Mouse (Mus musculus) thymus, adult 2 months (tissue): ENCODE measurements at regions not wholly inside any gene's neighbourhood (a gene's known extent, or its start where the extent isn't known, plus 50 kb on each side); places are given as distances from the start of the nearest gene placed in this dataset.

Experiments used
- DNase-seq: peaks from one replicate; pipeline ENCODE4 v3.0.0; 2021
- H3K27ac ChIP-seq: fragments of 200-500 bp; 2 replicates; pipeline ENCODE4 v1.5.1; 2012; ENCODE audit warnings: low read length, control low read depth; ENCODE audit not compliant: control insufficient read depth, insufficient read depth
- H3K27me3 ChIP-seq: fragments of 200-500 bp; 2 replicates; pipeline ENCODE4 v1.6.1; 2012; ENCODE audit warnings: mild to moderate bottlenecking, low read length, moderate library complexity, mixed read lengths; ENCODE audit not compliant: control insufficient read depth, insufficient read depth
- H3K36me3 ChIP-seq: fragments of 200-500 bp; 2 replicates; pipeline ENCODE4 v1.6.1; 2012; ENCODE audit warnings: mild to moderate bottlenecking, low read length, moderate library complexity; ENCODE audit not compliant: control insufficient read depth, insufficient read depth
- H3K4me1 ChIP-seq: fragments of 200-500 bp; replicated peaks from 2 replicates; pipeline ENCODE4 v1.6.1; 2012; ENCODE audit warnings: low read length; ENCODE audit not compliant: control insufficient read depth, insufficient read depth
- H3K4me3 ChIP-seq: fragments of 200-500 bp; 2 replicates; pipeline ENCODE4 v1.5.1; 2012; ENCODE audit warnings: mild to moderate bottlenecking, low read length, control low read depth, moderate library complexity; ENCODE audit not compliant: control insufficient read depth, insufficient read depth
- CTCF ChIP-seq: fragments of 200-500 bp; IDR thresholded peaks from 2 replicates; pipeline ENCODE4 v1.5.1; 2012; ENCODE audit warnings: mild to moderate bottlenecking, control low read depth, low read length, moderate library complexity, borderline replicate concordance; ENCODE audit not compliant: control insufficient read depth, poor library complexity, insufficient read depth; ENCODE audit errors: extremely low read depth
- POLR2A ChIP-seq: fragments of 200-500 bp; IDR thresholded peaks from 2 replicates; pipeline ENCODE4 v1.6.1; 2012; ENCODE audit warnings: mild to moderate bottlenecking, low read length, control low read depth, moderate library complexity; ENCODE audit not compliant: control insufficient read depth, poor library complexity, insufficient read depth; ENCODE audit errors: extremely low read depth
- WGBS: fragments of 180-500 bp; shearing (Covaris S2); methylation state at CpG from one replicate; pipeline ENCODE4 v1.1.7; 2018; 5-methylcytosine and 5-hydroxymethylcytosine counted together

- no peaks in the 10 kb centered on the region for H3K4me1 ChIP-seq
- H3K27ac ChIP-seq: no peak overlapping the region
- no peak for DNase-seq
- no peaks in the 10 kb centered on the region for H3K36me3 ChIP-seq
- no peaks in the 10 kb centered on the region for H3K27me3 ChIP-seq
- WGBS: 96% methylated on average over 10 of the region's 10 CpGs
- no peak overlapping the region for H3K4me3 ChIP-seq
- TF ChIP-seq CTCF: no peak
- no peak for TF ChIP-seq POLR2A
Observed at GRCm38 (mm10) chr4:105929658-105930057, 140.0 kb downstream of the Gm12728 start.

DNA sequence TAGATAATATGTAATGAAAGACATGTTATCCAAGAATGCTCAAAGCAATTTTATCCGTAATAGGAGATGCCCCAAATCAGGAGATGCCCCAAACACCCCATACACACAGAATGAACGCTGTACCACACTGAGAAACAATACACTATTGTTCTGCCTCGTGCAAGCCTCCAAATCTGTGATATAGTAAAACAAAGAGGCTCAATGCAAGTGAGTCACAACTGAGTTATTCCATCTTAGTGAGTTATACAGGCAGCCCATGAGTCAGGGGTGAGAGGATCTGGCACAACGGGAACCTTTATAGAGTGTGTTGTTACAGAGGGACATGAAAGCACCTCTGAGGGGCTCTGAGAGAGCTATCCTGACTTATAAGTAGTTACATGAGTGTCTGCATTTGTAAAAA, 145.3 kb downstream of the Gm12728 start:
- TF ChIP-seq CTCF (no peak), POLR2A (no peak)
- H3K27me3 ChIP-seq: no peaks in the 10 kb centered on the region
- no peak overlapping the region for H3K27ac ChIP-seq
- H3K36me3 ChIP-seq: no peaks in the 10 kb centered on the region
- DNase-seq: no peak
- no peak overlapping the region for H3K4me3 ChIP-seq
- no peaks in the 10 kb centered on the region for H3K4me1 ChIP-seq
- 90% methylated on average over 4 of the region's 4 CpGs for WGBS

- Histone ChIP-seq H3K4me1 (no peaks in the 10 kb centered on the region), H3K36me3 (no peaks in the 10 kb centered on the region), H3K27me3 (no peaks in the 10 kb centered on the region), H3K4me3 (no peak overlapping the region), H3K27ac (no peak overlapping the region)
- no peak for DNase-seq
- no peak for TF ChIP-seq POLR2A
- no peak for TF ChIP-seq CTCF
- WGBS: 11% methylated on average over 7 of the region's 7 CpGs
Observed at GRCm38 (mm10) chr4:105936755-105937514, 147.3 kb downstream of the Gm12728 start.

DNA sequence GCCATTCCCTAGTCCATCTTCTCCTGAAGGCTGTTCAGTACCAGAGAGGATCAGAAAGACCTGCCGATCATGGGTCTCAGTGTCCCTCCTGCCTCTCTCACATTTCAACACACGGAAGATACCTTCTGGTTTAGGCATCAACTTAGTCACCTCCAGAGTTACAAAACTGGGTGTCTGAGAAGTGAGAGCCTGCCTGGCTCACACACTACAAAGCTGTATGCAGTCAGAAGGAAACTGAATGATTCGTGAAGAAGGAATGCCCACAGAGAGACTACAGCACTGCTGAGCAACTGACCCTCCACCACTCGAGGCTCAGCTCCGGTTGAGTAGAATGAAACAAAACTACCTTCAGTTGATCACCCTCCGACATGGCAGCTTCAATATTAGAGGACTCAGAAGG, 147.9 kb downstream of the Gm12728 start:
- no peak overlapping the region for H3K4me3 ChIP-seq
- H3K27ac ChIP-seq: no peak overlapping the region
- DNase-seq: no peak
- no peaks in the 10 kb centered on the region for H3K27me3 ChIP-seq
- 68% methylated on average over 6 of the region's 6 CpGs for WGBS
- TF ChIP-seq POLR2A (no peak), CTCF (no peak)
- H3K36me3 ChIP-seq: no peaks in the 10 kb centered on the region
- H3K4me1 ChIP-seq: no peaks in the 10 kb centered on the region

DNA sequence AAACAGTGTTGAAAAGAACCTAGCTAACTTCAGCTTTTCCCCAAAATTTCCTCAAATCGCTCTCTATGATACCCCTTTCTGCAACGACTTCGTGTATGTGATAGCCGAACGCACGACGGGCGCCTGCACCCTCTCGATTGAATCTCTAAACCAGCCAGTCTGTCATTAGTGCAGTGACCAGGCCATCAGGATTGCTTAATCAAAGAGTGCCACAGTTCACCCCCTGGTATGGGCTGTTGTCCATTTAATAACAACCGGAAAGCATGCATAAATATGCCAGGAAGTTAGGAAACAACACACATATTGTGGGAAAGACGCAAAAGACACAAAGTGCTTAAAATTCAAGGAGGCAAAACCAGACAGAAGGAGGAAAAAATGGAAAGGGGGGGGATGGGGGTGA, 149.2 kb downstream of the Gm12728 start:
- no peak overlapping the region for H3K27ac ChIP-seq

GRCm38 (mm10) chr4:105939636-105940199, 150.0 kb downstream of the Gm12728 start:
- no peak overlapping the region for H3K4me3 ChIP-seq
- H3K27me3 ChIP-seq: no peaks in the 10 kb centered on the region
- no peak for DNase-seq
- TF ChIP-seq CTCF (no peak), POLR2A (no peak)
- no peaks in the 10 kb centered on the region for H3K4me1 ChIP-seq
- WGBS: 86% methylated on average over 11 of the region's 11 CpGs
- no peaks in the 10 kb centered on the region for H3K36me3 ChIP-seq
- no peak overlapping the region for H3K27ac ChIP-seq

More for the DNA sequence above, 149.2 kb downstream of the Gm12728 start:
- Histone ChIP-seq H3K36me3 (no peaks in the 10 kb centered on the region), H3K4me1 (no peaks in the 10 kb centered on the region), H3K27me3 (no peaks in the 10 kb centered on the region), H3K4me3 (no peak overlapping the region)
- 97% methylated on average over 11 of the region's 11 CpGs for WGBS
- TF ChIP-seq CTCF (no peak), POLR2A (no peak)
- DNase-seq: no peak
